Mouse (Mus musculus) mature B cell (primary cell): ENCODE measurements around the gene Strap.

Experiments
- in situ Hi-C: fragments of 300-500 bp; cut with MboI; formaldehyde crosslinking; loops from 2 replicates; pipeline ENCODE4 v1.14.3; 2019

The Strap gene

GRCm38 (mm10) chr6:137775159-137775558 lies 40.3 kb downstream of the Strap start:
- in situ Hi-C loops = no loop called here

GRCm38 (mm10) chr6:137776981-137777380 lies 42.1 kb downstream of the Strap start:
- in situ Hi-C loops = no loop called here

- in situ Hi-C loops = no loop called here
These were observed 49.2 kb downstream of the Strap start for GRCm38 (mm10) chr6:137783899-137784637.

GRCm38 (mm10) chr6:137788976-137789590 lies 54.2 kb downstream of the Strap start:
- in situ Hi-C loops = no loop called here

GRCm38 (mm10) chr6:137789658-137790057 lies 54.8 kb downstream of the Strap start:
- in situ Hi-C loops = no loop called here

- in situ Hi-C loops = no loop called here
These were observed 60.6 kb downstream of the Strap start for GRCm38 (mm10) chr6:137795494-137795893.

- in situ Hi-C loops = no loop called here
These were observed 62.0 kb downstream of the Strap start for GRCm38 (mm10) chr6:137796596-137797567.

GRCm38 (mm10) chr6:137799253-137799652 lies 64.4 kb downstream of the Strap start:
- in situ Hi-C loops = no loop called here
